ENCODE assay signal across 8 mouse cellular contexts in the genomic region with DNA sequence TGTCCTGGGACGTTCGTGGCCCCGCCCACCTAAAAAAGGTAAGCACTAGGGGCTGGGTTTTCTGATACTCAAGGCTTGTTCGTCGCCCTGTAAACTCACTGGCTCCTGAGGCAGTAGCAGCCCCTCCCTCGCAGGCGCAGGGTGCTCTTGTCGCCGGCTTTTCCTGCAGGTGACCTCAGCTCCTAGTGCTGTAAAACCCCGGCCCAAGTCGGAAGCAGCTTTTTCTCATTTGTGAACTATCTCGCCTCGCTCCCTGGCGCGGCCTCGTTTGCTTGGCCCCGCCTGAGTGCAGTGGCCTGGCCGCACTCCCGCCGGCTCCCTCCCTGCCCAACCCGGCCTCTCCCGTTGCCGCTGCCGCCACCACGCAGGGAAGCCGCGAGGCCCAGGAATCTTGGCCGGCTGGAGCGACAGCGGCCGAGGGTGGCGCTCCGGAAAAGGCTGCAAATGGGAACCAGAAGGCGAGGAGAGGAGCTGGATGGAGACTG. TPM values are rescaled to one million over a fixed set of nuclear protein-coding genes. Genes with fewer than 3 reads are reported as not detected.
DNase-seq lines count a peak whose midpoint lies in the region; ATAC-seq lines count a peak whose summit lies in the region.

No protein-coding gene starts in this region.

- DNase-seq in CD4-positive helper T cell, adult 2 months (ENCODE audit: low read depth, low spot score), result peak; percentile 42
- DNase-seq in embryonic facial prominence, embryonic 11.5 days (ENCODE audit: low spot score), result peak; percentile 76
- DNase-seq in kidney, adult 9 months, result peak; percentile 50
- DNase-seq in ovary, postnatal 36 days (ENCODE audit: low spot score), result peak; percentile 74

- under 1% methylated on average over 34 of the region's 34 CpGs for WGBS in embryonic facial prominence, embryonic 11.5 days
- WGBS in heart, embryonic 11.5 days (ENCODE audit: insufficient replicate concordance), result under 1% methylated on average over 34 of the region's 34 CpGs
- 2% methylated on average over 34 of the region's 34 CpGs for WGBS in lung, embryonic 16.5 days

- H3K27me3 ChIP-seq in embryonic facial prominence, embryonic 11.5 days (ENCODE audit: control insufficient read depth, insufficient read depth, low read length), result peaks cover 10% of the 10 kb centered on the region; the same call in 1 of the 2 replicates
- peaks cover 64% of the 10 kb centered on the region for H3K27me3 ChIP-seq in heart, embryonic 11.5 days (ENCODE audit: control insufficient read depth, insufficient read depth, low read length)
- H3K27me3 ChIP-seq in lung, embryonic 16.5 days (ENCODE audit: control insufficient read depth, insufficient read depth, low read depth, low read length), result peaks cover 25% of the 10 kb centered on the region

- peak overlapping the region; percentile 41; the same call in 1 of the 2 replicates for H3K27ac ChIP-seq in embryonic facial prominence, embryonic 11.5 days (replicated peaks; ENCODE audit: low read depth, low read length)
- no peak overlapping the region for H3K27ac ChIP-seq in heart, embryonic 11.5 days (ENCODE audit: low read depth, low read length)
- H3K27ac ChIP-seq in lung, embryonic 16.5 days (ENCODE audit: low read length), result peak overlapping the region; percentile 37; the same call in 1 of the 2 replicates

- H3K9ac ChIP-seq in embryonic facial prominence, embryonic 11.5 days (replicated peaks; ENCODE audit: low read length), result peak overlapping the region; percentile 63
- H3K9ac ChIP-seq in heart, embryonic 11.5 days (ENCODE audit: low read depth, low read length), result peak overlapping the region; percentile 57
- peak overlapping the region; percentile 46 for H3K9ac ChIP-seq in lung, embryonic 16.5 days (ENCODE audit: low read length)

- peaks cover 20% of the 10 kb centered on the region for H3K4me1 ChIP-seq in embryonic facial prominence, embryonic 11.5 days (ENCODE audit: control insufficient read depth, insufficient read depth, low read length)
- peaks cover 17% of the 10 kb centered on the region for H3K4me1 ChIP-seq in heart, embryonic 11.5 days (ENCODE audit: control insufficient read depth, insufficient read depth, low read length)
- H3K4me1 ChIP-seq in lung, embryonic 16.5 days (replicated peaks; ENCODE audit: control insufficient read depth, insufficient read depth, low read length), result peaks cover 20% of the 10 kb centered on the region

- peak overlapping the region; percentile 66 for H3K4me2 ChIP-seq in embryonic facial prominence, embryonic 11.5 days (ENCODE audit: low read depth, low read length)
- peak overlapping the region; percentile 68 for H3K4me2 ChIP-seq in heart, embryonic 11.5 days
- peak overlapping the region; percentile 68 for H3K4me2 ChIP-seq in lung, embryonic 16.5 days (ENCODE audit: low read depth, low read length)

- H3K36me3 ChIP-seq in embryonic facial prominence, embryonic 11.5 days (replicated peaks; ENCODE audit: control insufficient read depth, insufficient read depth, low read depth, low read length), result no peaks in the 10 kb centered on the region
- H3K36me3 ChIP-seq in heart, embryonic 11.5 days (ENCODE audit: control insufficient read depth, insufficient read depth, low read length), result no peaks in the 10 kb centered on the region
- H3K36me3 ChIP-seq in lung, embryonic 16.5 days (ENCODE audit: control insufficient read depth, insufficient read depth, low read length), result no peaks in the 10 kb centered on the region

- H3K9me3 ChIP-seq in embryonic facial prominence, embryonic 11.5 days (replicated peaks; ENCODE audit: control insufficient read depth, low read length), result no peaks in the 10 kb centered on the region
- H3K9me3 ChIP-seq in heart, embryonic 11.5 days (replicated peaks; ENCODE audit: control insufficient read depth, low read length), result no peaks in the 10 kb centered on the region
- no peaks in the 10 kb centered on the region for H3K9me3 ChIP-seq in lung, embryonic 16.5 days (ENCODE audit: control insufficient read depth, low read length)

- peak; percentile 44 for ATAC-seq in activated CD4-positive, CD25-positive, alpha-beta regulatory T cell, adult 4 months
- ATAC-seq in embryonic facial prominence, embryonic 11.5 days (replicated peaks; ENCODE audit: insufficient number of reproducible peaks, low FRiP score, low TSS enrichment, low read depth), result no peak
- no peak for ATAC-seq in heart, embryonic 11.5 days (replicated peaks; ENCODE audit: insufficient number of reproducible peaks, low FRiP score, low TSS enrichment)
- peak; percentile 71 for ATAC-seq in lung, embryonic 16.5 days (ENCODE audit: low read depth)
- no peak; the same call in 1 of the 2 replicates for ATAC-seq in megakaryocyte-erythroid progenitor cell, adult 5-6 weeks (replicated peaks; ENCODE audit: low FRiP score, low TSS enrichment, poor library complexity, severe bottlenecking)

- peak overlapping the region; percentile 22 for H3K4me3 ChIP-seq in embryonic facial prominence, embryonic 11.5 days (ENCODE audit: low read depth, low read length)
- peak overlapping the region; percentile 26 for H3K4me3 ChIP-seq in heart, embryonic 11.5 days (ENCODE audit: low read depth, low read length)
- peak overlapping the region; percentile 43 for H3K4me3 ChIP-seq in lung, embryonic 16.5 days (ENCODE audit: low read length)

RNA-seq across cellular contexts. Expression of gene Col8a2, which starts 10.1 kb away (rescaled TPM):
- not detected for polyA plus RNA-seq in activated CD4-positive, CD25-positive, alpha-beta regulatory T cell, adult 4 months (2017; shearing (Covaris generic))
- polyA plus RNA-seq in embryonic facial prominence, embryonic 11.5 days (2014; fragmentation: Nextera tagmentation; extraction: Ambion mirVana), result 15.7 and 18.1 TPM in 2 replicates
- polyA plus RNA-seq in heart, embryonic 11.5 days (2014; fragmentation: Nextera tagmentation; extraction: Ambion mirVana), result 2.0 and 3.0 TPM in 2 replicates
- 3.6 and 4.6 TPM in 2 replicates for polyA plus RNA-seq in lung, embryonic 16.5 days (2015; fragmentation: Nextera tagmentation; extraction: Ambion mirVana)
- not detected in 2 replicates for total RNA-seq in megakaryocyte-erythroid progenitor cell, adult 5-6 weeks (2014; fragmentation: Nextera tagmentation)
- total RNA-seq in megakaryocyte-erythroid progenitor cell, adult 5-6 weeks (2017), result not detected in 2 replicates

RNA-seq across cellular contexts. Expression of gene Adprhl2, which starts 24.8 kb away (rescaled TPM):
- polyA plus RNA-seq in activated CD4-positive, CD25-positive, alpha-beta regulatory T cell, adult 4 months (2017; shearing (Covaris generic)), result 10 to 100 TPM; 12.4 to 26.1 TPM
- polyA plus RNA-seq in embryonic facial prominence, embryonic 11.5 days (2014; fragmentation: Nextera tagmentation; extraction: Ambion mirVana), result 44.6 and 48.0 TPM in 2 replicates
- 28.8 and 30.1 TPM in 2 replicates for polyA plus RNA-seq in heart, embryonic 11.5 days (2014; fragmentation: Nextera tagmentation; extraction: Ambion mirVana)
- polyA plus RNA-seq in lung, embryonic 16.5 days (2015; fragmentation: Nextera tagmentation; extraction: Ambion mirVana), result 61.0 and 65.3 TPM in 2 replicates
- total RNA-seq in megakaryocyte-erythroid progenitor cell, adult 5-6 weeks (2014; fragmentation: Nextera tagmentation), result 30.8 and 33.7 TPM in 2 replicates
- total RNA-seq in megakaryocyte-erythroid progenitor cell, adult 5-6 weeks (2017), result 22.9 and 28.5 TPM in 2 replicates

RNA-seq across cellular contexts. Expression of gene Tekt2, which starts 28.8 kb away (rescaled TPM):
- under 1 TPM in 1 of 2 experiments, not detected in 1; 0.33 TPM for polyA plus RNA-seq in activated CD4-positive, CD25-positive, alpha-beta regulatory T cell, adult 4 months (2017; shearing (Covaris generic))
- 3.4 and 3.5 TPM in 2 replicates for polyA plus RNA-seq in embryonic facial prominence, embryonic 11.5 days (2014; fragmentation: Nextera tagmentation; extraction: Ambion mirVana)
- 0.96 and 1.5 TPM in 2 replicates for polyA plus RNA-seq in heart, embryonic 11.5 days (2014; fragmentation: Nextera tagmentation; extraction: Ambion mirVana)
- 13.2 and 14.9 TPM in 2 replicates for polyA plus RNA-seq in lung, embryonic 16.5 days (2015; fragmentation: Nextera tagmentation; extraction: Ambion mirVana)
- total RNA-seq in megakaryocyte-erythroid progenitor cell, adult 5-6 weeks (2014; fragmentation: Nextera tagmentation), result not detected in 2 replicates
- total RNA-seq in megakaryocyte-erythroid progenitor cell, adult 5-6 weeks (2017), result not detected in 2 replicates

RNA-seq across cellular contexts. Expression of gene Trappc3, which starts 34.5 kb away (rescaled TPM):
- 10 to 100 TPM; 57.1 to 80.8 TPM for polyA plus RNA-seq in activated CD4-positive, CD25-positive, alpha-beta regulatory T cell, adult 4 months (2017; shearing (Covaris generic))
- polyA plus RNA-seq in embryonic facial prominence, embryonic 11.5 days (2014; fragmentation: Nextera tagmentation; extraction: Ambion mirVana), result 33.8 and 36.7 TPM in 2 replicates
- 11.0 and 28.0 TPM in 2 replicates for polyA plus RNA-seq in heart, embryonic 11.5 days (2014; fragmentation: Nextera tagmentation; extraction: Ambion mirVana)
- polyA plus RNA-seq in lung, embryonic 16.5 days (2015; fragmentation: Nextera tagmentation; extraction: Ambion mirVana), result 101 and 107 TPM in 2 replicates
- 40.1 and 43.2 TPM in 2 replicates for total RNA-seq in megakaryocyte-erythroid progenitor cell, adult 5-6 weeks (2014; fragmentation: Nextera tagmentation)
- 55.9 and 81.1 TPM in 2 replicates for total RNA-seq in megakaryocyte-erythroid progenitor cell, adult 5-6 weeks (2017)

RNA-seq across cellular contexts. Expression of gene Map7d1, which starts 40.5 kb away (rescaled TPM):
- 1 to 10 TPM; 6.7 to 7.4 TPM for polyA plus RNA-seq in activated CD4-positive, CD25-positive, alpha-beta regulatory T cell, adult 4 months (2017; shearing (Covaris generic))
- polyA plus RNA-seq in embryonic facial prominence, embryonic 11.5 days (2014; fragmentation: Nextera tagmentation; extraction: Ambion mirVana), result 47.0 and 54.1 TPM in 2 replicates
- 37.0 and 44.6 TPM in 2 replicates for polyA plus RNA-seq in heart, embryonic 11.5 days (2014; fragmentation: Nextera tagmentation; extraction: Ambion mirVana)
- 26.0 and 26.9 TPM in 2 replicates for polyA plus RNA-seq in lung, embryonic 16.5 days (2015; fragmentation: Nextera tagmentation; extraction: Ambion mirVana)
- 6.4 and 8.0 TPM in 2 replicates for total RNA-seq in megakaryocyte-erythroid progenitor cell, adult 5-6 weeks (2014; fragmentation: Nextera tagmentation)
- 13.2 and 14.5 TPM in 2 replicates for total RNA-seq in megakaryocyte-erythroid progenitor cell, adult 5-6 weeks (2017)

Comparison
In these comparisons a context has a peak if more than half of its experiments do, and no peak if none do; other contexts are left out.
1. ATAC-seq: peak in activated CD4-positive, CD25-positive, alpha-beta regulatory T cell, adult 4 months (single experiment) and lung, embryonic 16.5 days (single experiment); none in embryonic facial prominence, embryonic 11.5 days (single experiment), heart, embryonic 11.5 days (single experiment) and megakaryocyte-erythroid progenitor cell, adult 5-6 weeks (single experiment).
2. Peak in every context shown above with its lines, with median percentiles within 50 percentile points of each other: DNase-seq, H3K4me2 ChIP-seq, H3K4me3 ChIP-seq and H3K9ac ChIP-seq.